Mouse (Mus musculus) stomach, postnatal 0 days (tissue): ENCODE data around the gene 1700061G19Rik.

Source experiments
- CTCF ChIP-seq: IDR thresholded peaks from 2 replicates; pipeline ENCODE4 v1.5.1; 2016; ENCODE audit warnings: antibody characterized with exemption, low read depth, mild to moderate bottlenecking, moderate library complexity
- EP300 ChIP-seq: optimal IDR thresholded peaks from 2 replicates; pipeline ENCODE3; 2016; ENCODE audit warnings: antibody characterized with exemption

GRCm38 (mm10) chr17:56842173-56842572 is 33.1 kb upstream of the 1700061G19Rik start:
- TF ChIP-seq CTCF (no peak), EP300 (no peak)
